Mouse (Mus musculus): ENCODE results near the gene Def6.

DNA sequence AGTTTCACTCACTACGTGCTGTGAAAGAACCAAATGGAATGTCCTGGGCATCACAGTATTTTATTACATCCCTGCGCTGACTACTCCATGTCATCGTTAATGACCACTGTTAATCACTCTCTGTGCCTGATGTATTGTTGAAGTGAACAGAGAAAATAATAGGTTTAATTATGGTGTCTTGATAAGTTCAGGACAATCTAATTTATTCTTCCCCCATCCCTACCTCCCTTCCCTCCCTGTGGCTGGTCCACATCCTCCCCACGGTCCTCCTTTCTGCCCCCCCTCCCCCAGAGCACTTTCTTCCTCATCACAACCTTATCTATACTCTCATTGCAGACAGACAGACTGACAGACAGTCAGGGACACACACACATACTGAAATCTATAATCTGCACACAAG lies 47.2 kb downstream of the Def6 start:
- TF ChIP-seq CTCF (IDR thresholded peaks at IDR 0.05; ENCODE audit: low read depth) (no peak), EP300 (IDR thresholded peaks at IDR 0.05; ENCODE audit: low read depth) (no peak)
